Mouse (Mus musculus) kidney, postnatal 25 days (tissue): ENCODE measurements around the gene Ube2dnl2.

Experiments used
- DNase-seq, 2 experiments: peaks; one replicate each; pipeline ENCODE4 v3.0.0; 2021; ENCODE audit warnings: mixed read lengths in 2 of 2

The Ube2dnl2 gene

GRCm38 (mm10) chrX:114907282-114907681 is at the start of gene Ube2dnl2:
TSS of gene Ube2dnl2 (plus strand) at chrX:114907582.
- no peak for DNase-seq

- no peak for DNase-seq
Measured at GRCm38 (mm10) chrX:114895489-114895888, 11.9 kb upstream of the Ube2dnl2 start.

- no peak for DNase-seq
Measured at GRCm38 (mm10) chrX:114897506-114897905, 9.9 kb upstream of the Ube2dnl2 start.

GRCm38 (mm10) chrX:114903391-114903790 is 4.0 kb upstream of the Ube2dnl2 start:
- DNase-seq = no peak

- no peak for DNase-seq
Measured at GRCm38 (mm10) chrX:114904712-114905111, 2.7 kb upstream of the Ube2dnl2 start, which contains the start of gene Ube2dnl1. TSS of gene Ube2dnl1 (plus strand) at chrX:114905012.

- DNase-seq = no peak
Measured at GRCm38 (mm10) chrX:114955066-114955465, 47.7 kb downstream of the Ube2dnl2 start.
